Mouse (Mus musculus) neural tube, embryonic 10.5 days (tissue): ENCODE data around the gene Btbd16.
A peak's percentile ranks its signal among the peaks of the same experiment; 100 is the strongest.

Source experiments
- DNase-seq: peaks from one replicate; pipeline ENCODE4 v3.0.0-alpha.2; 2017; ENCODE audit warnings: low spot score; ENCODE audit errors: extremely low spot score

Btbd16 gene

DNA sequence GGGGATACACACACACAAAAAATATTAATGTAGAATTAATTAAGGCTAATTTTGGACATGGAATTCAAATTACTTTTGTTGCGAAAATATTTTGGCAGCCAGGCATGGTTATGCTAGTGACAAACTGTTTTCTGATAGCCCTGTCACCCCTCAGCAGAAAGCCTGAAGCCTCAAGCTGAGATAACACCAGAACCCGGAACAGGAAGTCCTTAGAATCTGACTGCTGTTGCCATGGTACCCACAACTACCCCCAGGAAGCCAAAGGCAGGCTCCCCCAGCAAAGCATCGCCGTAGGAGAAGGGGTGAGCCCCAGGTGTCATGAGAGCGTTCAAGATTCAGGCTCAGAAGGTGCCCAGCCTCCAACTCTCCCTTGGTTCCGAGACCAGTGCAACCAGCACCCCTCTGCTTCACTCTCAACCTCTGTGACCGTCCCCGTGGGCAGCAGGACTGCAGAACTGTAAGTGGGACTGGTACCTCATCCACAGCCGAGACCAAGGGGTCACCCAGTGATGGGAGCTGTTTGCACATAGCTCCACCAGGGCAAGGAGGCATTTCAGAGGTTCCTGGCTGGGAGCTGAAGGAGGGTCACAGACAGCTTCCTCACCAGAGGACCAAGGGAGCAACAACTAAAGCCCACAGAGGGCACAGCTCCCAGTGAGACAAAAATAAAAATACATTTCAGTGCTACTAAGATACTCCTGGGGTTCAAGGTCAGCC is at the start of gene Btbd16:
Btbd16 (plus strand) TSS at position 156 of the 717 bp plus-strand sequence.
- no peak for DNase-seq

DNA sequence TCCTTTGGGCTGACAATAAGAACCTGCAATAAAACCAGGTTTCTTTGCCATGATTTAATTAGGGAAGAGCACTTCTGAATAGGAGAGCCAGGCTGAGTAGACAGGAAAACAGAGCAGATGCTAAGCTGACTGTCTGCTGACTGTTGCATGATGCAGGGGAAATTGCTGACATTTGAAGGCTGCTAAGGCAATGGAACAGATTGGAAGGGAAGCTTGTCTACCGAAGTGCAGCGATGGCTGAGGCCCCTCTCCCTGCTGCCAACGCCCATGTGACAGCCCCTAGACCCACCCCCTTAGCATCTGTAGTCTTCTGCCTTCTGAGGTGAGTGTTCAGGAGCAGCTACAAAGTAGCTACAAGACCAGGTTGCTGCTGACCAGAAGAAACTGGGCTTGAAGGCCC is 47.7 kb upstream of the Btbd16 start:
- no peak for DNase-seq

DNA sequence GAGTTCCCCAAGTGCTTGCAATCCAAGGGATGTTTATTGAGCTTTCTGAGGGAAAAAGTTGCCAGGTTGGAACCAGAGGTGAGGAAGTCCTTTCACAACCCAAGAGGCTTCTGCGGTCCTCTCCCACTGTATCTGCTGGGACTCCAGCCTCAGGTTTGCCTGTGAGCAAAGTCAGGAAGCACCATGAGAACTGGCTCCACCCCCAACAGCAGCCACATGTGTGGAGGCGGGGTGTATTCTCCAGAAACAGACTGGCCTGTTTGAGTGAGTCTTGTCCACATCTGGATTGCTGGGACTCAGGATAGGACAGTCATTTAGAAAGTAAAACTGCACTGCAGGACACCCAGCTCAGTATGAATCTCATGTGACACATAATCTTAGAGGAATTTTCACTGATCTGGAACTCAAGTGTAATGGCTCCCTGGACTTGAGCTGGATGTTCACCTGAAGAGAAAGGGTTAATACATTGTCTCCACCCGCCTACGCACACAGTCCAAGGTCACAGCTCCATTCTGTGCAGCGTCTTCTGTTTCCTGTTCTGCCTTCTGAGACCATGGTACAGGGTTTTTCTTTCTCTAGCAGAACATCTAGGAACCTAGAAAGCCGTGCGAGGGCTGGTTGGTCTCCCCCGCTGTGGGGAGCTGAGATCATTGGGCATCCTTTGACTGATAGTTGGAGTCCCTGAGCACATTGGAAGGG is 47.0 kb upstream of the Btbd16 start:
- DNase-seq: no peak

DNA sequence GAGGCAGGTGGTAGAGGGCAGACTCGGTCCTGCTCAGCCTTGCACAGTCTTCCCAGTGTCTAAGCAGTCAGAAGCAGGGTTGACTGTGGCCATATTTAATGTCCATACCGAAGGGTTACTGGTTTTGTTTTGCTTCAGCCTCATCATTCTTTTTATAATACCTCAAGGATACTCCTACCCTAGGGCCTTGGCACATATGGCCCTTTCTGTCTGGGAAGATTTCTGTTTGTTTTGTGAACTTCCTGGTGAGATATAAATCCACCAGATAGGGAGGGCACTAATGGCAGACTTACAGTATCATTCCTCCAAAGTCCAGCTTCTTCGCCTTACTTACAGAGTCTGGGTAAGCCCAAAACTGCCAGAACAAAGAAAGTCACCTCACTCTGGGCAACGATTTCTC is 46.3 kb upstream of the Btbd16 start:
- no peak for DNase-seq

DNA sequence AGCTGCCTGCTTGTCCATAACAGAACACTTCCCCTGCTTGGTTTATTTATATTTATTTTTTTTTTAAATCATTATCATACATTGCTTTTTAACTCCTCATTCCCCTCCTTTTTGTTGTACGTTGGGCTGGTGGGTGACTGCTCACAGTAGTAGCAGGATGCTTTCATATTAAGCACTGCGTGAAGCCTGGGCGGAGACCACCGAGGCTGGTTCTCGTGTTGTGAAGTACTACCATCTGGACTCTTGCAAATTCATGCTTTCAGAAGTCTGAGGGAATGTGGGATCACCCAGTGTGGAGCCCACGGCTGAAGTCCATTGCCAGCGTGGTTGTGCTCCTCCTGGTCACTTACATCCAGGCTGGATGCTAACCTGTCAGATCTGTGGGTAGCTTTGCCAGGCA is 42.1 kb upstream of the Btbd16 start:
- DNase-seq: no peak

DNA sequence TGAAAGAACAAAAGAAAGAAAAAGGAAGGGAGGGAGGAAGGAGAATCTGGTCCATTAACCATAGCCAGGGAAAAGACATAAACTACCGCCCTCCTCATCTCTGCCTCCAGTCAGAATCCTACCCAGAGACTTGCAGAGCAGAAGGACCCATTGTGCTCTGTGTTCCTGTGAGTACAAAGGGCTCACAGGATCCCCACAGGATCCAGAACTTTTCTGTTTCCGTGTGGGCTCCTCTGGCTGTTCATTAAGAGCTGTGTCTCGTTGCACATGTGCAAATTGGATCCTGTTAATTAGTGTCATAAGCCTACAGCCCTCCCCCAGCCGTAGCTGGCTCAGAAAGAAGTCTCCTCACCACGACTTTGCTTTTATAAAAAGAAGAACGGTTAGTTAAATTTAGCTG is 41.0 kb upstream of the Btbd16 start:
- no peak for DNase-seq

DNA sequence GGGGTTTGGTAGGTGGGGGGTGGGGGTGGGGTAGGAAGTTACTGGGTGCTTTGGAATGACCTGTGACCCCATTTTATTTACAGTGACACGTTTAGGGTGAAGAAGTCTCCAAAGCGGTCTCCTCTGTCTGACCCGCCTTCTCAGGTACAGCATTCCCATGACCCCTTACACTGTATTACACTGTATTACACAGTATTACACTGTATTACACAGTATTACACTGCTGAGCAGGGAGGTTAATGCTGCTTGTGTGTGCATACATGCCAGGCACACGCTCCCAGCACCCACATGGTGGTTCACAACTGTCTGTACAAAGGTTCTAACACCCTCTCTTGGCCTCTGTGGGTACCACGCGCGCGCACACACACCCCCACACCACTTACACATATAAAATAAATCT is 40.4 kb upstream of the Btbd16 start:
- no peak for DNase-seq

DNA sequence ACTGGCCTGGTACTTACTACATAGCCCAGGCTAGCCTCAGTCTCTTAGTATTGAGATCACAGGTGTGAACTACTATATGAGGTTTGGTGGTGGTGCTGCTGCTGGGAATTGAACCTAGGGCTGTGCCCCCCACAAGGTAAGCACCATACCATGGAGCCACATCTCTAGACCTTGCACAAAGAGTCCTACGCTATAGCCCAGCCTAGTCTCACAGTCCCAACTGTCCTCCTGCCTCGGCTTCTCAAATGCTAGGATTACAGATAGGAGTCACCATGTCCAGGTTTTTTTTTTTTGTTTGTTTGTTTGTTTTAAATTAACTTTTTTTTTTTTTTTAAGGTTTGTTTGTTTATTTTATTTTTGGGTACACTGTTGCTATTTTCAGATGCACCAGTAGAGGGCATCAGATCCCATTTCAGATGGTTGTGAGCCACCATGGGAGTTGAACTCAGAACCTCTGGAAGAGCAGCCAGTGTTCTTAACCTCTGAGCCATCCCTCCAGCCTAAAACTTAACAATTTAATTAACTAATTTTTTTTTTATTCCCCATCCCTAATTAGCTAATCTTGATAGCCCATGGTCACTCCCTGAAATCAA is 39.6 kb upstream of the Btbd16 start:
- no peak for DNase-seq

DNA sequence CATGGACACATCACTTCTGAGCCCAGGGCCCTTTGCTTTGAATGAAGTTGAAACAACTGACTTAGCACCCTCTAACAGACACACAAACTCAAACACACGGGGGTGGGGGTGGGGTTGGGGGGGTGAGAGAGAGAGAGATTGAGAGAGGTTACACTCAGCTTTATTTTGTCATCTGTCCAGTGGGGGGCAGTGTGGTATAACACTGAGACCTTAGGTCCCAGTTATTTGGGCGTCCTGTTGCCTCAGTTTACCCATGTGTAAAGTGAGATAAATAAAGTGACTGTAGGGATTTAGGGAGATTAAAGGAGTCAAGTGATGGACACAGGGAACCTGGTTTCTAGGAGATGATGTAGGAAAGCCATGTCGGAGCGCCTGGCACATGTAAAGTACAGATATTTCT is 32.8 kb upstream of the Btbd16 start:
- no peak for DNase-seq

DNA sequence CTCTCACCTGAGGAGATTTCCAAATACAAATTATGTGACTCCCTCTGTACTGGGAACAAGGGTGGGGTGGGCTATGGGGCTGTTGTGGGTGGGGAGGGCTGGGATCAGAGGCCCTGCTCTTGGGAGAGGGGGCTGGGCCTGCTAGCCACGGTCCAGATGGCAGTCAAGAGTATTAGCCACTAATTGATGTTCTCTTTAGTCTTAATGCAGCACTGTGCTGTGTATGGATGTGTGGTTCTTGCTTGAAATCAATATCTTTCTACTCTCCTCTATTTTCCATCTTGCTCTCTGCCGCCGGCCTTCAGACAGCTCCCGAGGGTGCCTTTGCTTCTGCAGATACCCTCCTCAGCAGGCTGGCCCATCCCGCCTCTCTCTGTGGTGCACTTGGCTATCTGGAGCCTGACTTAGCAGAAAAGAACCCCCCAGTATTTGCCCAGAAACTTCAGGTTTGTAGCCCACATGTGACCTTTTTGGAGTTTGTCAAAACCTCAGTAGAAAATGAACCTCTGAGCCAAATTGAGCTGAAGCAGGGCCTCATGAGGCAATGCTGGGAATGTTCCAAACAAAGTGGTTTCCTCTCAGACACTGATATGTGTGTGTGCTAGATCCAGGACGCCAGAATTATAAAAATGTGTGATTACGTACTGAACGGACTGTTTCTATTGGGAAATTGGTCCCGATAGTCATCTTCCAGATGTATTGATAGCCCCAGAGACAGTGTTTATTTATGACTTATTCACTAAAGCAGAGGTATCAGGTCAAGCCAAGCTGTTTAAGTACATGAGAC is 30.4 kb upstream of the Btbd16 start:
- no peak for DNase-seq

DNA sequence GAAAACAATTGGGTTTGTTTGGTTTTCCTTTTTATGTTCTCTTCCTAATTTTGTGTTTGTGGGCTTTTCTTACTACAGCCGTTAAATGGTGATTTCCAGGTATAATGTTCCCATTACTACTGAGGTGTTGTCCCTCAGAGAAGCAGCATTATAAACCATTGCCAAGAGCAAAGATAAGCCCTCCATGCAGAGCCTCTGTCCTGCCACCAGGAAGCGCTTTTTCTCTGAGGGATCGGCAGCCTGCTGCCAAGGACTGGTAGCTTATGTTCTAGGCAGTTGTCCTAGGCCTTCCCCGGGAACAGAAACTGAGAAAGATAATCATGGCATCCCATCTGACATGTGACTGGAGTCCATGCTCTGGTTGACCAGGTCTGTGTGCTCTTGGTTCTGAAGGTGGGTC is 24.7 kb upstream of the Btbd16 start:
- no peak for DNase-seq

DNA sequence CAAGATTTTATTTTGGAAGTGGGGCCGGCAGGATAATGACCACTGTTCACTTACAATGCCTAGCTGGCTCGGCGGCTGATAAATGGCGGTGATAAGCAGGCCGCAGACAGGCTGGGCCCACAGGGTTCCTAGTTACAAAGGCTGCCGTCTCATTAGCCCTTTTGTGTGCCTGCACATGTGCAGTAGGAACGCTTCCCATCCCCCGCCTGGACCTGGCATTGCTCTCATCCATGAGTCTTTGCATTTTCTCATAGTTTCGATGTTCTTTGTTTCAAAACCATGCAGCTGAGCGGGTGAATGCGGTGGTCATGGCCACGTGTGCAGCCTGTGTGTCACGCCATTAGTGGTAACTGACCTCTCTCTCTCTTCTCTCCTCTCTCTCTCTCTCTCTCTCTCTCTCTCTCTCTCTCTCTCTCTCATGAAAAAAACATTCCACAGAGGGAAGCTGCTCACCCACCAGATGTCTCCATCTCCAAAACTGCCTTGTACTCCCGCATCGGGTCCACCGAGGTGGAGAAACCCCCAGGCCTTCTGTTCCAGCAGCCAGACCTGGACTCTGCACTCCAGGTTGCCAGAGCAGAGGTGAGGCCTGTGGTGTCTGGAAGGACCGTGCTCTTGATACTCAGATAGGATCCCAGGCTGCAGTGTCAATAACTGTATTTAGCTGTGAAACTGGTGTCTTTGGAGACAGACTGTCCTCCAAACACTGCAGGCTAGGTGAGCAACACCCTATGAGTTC is 22.9 kb upstream of the Btbd16 start:
- DNase-seq: peak; percentile 73

DNA sequence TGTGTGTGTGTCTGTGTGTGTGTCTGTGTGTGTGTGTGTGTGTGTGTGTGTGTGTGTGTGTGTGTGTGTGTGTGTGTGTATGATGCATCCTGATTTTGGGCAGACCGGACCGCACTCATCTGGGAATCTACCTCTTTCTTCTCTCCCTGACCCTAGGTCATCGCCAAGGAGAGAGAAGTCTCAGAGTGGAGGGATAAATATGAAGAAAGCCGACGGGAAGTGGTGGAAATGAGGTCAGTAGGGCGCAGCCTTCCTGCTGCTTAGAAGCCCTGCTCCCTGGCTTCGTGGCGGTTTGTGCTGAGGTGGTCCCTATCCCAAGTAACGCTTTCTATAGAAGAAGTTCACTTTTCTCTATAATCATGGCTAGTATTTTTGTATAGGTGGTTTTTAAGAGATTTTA is 22.2 kb upstream of the Btbd16 start:
- DNase-seq: no peak

DNA sequence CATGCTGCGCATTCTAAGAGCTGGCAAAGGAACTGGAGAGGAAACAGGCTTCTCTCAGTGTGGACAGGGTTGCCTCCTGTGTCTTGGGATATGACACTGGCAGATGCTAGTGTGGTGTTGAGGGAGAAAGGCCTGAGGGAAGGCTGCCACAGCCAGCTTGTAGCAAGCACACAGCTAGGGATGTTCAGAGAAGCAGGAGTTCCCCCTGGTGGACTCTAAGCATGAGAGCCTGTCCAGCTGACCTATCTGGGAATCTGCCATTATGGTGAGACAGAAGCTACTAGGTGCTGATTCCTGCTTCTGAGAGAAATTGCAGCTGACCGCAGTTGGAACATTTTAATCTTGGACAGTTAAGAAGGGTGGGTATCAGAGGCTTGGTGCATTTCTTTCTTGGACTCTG is 19.1 kb upstream of the Btbd16 start:
- no peak for DNase-seq

DNA sequence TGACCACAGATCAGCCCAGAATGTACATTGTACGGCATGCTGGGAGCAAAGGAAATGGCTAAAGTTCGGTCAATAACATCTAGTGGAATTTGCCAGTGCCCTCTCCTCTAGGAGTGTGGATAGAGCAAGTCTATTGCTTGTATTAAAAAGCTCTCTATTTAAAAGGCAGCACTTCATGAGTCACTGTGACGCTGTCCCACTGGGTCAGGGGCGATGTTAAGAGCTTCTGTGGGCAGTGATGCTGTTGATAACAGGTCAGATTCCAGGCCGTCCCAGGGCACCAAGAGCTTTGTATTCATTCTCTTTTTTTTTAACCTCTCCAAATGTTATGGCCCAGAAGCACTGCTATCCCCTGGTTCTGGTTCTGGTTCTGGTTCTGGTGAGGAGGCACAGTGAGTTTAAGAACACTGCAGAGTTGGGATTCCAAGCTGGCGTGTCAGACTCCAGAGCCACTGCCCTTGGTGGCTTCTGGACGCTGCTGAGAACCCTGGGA is 17.5 kb upstream of the Btbd16 start:
- DNase-seq: no peak

DNA sequence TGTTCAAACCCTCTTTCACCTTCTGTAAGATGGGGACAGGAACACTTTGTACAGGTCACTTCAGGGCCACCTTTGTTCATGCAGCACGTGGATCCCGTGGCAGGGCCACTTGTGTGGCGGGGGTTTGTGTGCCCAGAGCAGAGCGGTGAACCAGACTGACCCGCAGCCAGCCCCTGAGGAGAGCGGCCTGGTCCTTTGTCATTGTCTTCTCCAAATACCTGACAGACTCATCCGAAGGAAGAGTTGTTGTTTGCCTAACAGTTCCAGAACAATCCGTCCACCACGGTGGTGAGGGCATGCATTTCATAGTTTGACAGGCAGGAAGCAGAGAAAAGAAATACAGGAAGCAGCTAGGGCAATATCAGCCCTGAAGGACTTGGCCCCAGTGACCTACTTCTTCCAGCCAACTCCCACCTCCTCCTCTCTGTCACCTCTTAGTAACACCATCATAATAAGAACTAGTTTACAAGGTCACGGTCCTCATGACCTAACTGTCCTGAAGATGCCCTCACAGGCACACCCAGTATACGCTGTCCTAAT is 16.5 kb upstream of the Btbd16 start:
- no peak for DNase-seq

DNA sequence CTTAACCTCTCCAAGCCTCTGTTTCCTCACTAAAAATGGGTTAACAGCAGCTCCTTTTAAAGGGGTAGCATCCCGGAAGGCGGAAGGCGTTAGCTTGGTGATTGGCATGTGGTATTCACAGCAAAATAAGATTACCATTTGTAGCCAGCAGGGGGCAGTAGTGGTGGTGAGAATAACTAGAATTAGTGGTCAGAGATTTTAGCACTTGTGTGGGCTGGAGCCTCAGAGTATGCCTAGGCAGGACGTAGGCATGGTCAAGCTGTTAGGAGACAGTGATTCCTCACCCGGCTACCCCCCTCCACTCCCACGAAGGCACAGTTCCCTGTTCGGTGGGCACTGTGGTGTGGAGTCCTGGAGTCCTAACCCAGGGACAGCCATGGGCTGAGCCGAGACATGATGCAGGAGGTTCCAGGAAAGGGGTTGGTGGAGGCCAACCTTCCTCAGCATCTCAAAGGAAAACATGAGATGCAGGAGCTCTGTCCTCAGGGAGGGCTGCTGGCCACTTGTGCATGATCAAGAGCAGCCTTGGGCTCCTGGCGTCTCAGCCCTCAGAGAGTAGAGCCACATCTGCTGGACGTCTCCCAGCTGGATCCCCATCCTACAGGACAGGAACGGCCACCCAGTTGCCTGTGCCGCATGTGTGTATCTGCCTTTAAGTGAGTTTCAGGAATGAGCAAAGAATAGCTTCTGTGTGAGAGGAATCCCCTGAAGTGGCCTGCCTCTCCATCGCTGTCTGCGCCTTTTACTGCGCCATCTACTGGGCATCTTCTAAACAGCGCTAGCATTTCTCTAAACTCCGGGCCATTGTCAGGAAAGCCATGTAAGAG is 11.6 kb upstream of the Btbd16 start:
- peak; percentile 67 for DNase-seq

DNA sequence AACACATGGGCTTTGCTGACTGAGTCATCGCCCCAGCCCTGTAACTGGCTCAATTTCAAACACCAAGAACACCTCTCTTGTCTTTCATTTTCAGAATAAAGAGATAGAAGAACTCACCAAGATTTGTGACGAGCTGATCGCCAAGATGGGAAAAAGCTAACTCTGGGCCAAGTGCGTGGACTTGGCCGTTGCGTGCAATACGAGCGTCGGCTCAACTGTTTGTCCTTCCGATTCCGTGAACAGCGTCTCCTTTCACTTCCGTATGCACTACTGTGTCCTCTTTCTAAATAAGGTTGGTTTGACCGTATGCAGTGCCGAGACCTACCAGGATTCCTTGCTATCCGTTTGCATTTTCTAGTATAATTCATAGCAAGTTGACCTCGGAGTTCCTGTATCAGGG is 9.7 kb upstream of the Btbd16 start:
- no peak for DNase-seq

DNA sequence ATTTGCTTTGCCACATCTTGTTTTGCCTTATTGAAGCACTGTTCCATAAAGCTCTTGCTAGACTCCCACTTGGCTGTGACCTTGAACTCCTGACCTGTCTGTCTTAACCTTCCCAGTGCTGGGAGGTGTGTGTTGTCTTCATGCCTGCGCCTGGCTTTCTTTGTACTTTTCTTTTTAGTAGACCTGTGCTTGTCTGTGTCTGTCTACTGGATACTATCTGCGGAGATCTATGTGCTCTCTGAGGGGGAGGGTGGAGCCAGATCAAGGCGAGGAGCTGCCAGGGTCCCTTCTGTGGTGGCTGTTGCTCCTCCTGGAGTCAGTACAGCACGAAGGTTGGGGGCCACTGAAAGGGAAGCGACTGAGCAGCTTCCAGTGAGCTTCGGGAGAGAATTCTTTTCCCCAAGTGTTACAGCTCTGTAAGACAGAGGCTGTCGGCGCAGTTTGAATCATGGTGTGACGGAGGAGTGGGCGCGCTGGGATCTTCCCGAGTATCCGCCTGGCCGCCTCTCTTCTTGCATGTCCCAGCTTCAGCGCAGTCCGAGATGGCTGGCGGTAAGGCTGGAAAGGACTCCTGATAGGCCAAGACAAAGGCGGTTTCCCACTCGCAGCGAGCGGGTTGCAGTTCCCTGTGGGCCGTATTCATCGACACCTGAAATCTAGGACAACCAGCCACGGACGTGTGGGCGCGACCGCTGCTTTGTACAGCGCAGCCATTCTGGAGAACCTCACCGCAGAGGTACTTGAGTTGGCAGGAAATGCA is 7.3 kb upstream of the Btbd16 start:
- no peak for DNase-seq
